Mouse (Mus musculus): ENCODE results near the gene Cdc14a.

The Cdc14a gene

DNA sequence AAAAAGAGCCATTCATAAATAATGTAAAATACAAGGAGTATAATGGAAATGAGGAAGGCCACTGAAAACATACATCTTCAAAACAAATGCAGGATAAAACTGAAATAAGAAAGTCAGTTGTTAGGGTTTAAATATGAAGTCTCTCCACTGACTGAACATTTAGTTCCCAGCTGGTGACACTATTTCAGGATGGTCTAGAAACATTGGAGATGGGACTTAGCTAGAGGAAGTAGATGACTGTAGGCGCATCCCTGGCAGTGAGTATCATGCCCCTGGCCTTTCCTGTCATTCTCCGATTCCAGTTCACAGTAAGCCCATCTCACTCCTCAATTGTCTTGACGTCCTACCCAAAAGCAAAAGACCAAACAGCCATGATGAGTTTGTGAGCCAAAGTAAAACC is 190.3 kb downstream of the Cdc14a start:
- in situ Hi-C loops (cut with MboI; ENCODE audit: unreplicated experiment in 2 of 2), result no loop called here

DNA sequence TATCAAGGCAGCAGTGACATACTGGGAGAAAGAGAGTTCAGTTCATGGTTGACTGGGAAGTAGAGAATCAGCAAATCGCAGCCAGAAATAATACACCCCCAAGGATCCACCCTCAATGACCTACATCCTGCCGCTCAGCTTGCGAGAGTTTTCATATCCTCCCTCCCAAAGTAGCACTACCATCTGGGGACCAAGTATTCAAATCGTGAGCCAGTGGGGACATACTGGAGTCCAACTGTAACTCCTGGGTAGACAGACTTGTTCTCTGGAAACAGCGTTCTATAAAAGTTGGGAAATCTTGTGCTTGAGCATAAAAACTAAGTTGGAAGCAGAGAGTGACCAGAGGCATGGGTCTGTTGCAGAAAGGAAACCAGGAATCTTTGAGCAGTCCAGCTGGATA is 191.1 kb downstream of the Cdc14a start:
- in situ Hi-C loops (cut with MboI; ENCODE audit: unreplicated experiment in 2 of 2), result no loop called here

DNA sequence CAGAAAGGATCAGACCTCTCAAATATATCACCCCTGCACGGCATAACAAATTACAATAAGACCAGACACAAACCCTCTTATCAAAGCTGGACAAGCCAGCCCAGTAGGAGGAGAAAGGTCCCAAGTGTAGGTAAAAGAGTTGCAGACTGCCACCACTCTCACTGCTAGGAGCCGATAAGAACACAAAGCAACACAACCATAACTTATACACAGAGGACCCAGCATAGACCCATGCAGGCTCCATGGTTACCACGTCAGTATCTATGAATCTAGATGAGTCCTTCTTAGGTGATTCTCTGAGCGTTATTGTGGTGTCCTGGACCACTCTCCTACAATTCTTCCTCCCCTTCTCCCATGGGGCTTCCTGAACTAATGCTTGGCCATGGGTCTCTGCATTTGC is 194.5 kb downstream of the Cdc14a start:
- in situ Hi-C loops (cut with MboI; ENCODE audit: unreplicated experiment in 2 of 2), result no loop called here

GRCm38 (mm10) chr3:116228360-116229245 is 195.2 kb downstream of the Cdc14a start:
- in situ Hi-C loops (cut with MboI; ENCODE audit: unreplicated experiment in 2 of 2), result no loop called here

DNA sequence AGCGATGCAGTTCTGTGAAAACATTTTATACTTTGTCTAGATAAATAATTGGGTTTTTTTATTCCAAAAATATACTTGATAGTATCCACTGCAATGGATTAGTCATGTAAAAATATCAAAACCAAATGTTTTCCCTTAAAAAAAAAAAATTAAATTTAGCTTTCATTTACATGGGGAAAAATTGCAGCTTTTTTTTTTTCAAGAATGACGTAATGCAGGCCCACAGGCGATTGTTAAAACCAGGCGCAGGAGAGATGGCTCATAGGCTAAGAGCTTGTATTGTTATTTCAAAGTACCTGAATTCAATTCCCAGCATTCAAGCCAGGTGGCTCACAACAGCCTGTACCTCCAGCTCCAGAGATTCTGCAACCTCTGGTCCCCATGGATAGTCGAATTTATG is 196.4 kb downstream of the Cdc14a start:
- in situ Hi-C loops (cut with MboI; ENCODE audit: unreplicated experiment in 2 of 2), result no loop called here

DNA sequence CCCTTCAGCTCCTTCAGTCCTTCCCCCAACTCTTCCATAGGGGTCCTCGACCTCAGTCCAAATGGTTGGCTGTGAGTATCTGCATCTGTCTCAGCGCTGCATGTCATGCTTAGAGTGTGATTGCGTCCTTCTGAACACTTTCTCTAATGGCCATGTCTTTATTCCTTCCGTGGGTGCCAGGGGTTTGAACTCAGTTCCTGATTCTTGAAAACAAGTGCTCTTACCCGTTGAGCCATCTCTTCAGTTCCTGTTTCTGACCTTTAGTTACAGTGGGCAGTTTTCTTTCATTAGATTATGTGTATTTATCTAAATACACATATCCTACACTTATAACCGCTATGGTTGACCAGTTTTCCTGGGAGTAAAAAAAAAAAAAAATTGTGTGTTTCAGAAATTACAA is 196.9 kb downstream of the Cdc14a start:
- in situ Hi-C loops (cut with MboI; ENCODE audit: unreplicated experiment in 2 of 2), result no loop called here
